Mouse (Mus musculus) heart, postnatal 0 days (tissue): ENCODE measurements around the gene Tmed3.

ENCODE experiments used
- CTCF ChIP-seq: IDR thresholded peaks from 2 replicates; pipeline ENCODE4 v1.5.1; 2016; ENCODE audit warnings: antibody characterized with exemption, control low read depth, low read depth
- EP300 ChIP-seq: IDR thresholded peaks from 2 replicates; pipeline ENCODE4 v1.6.1; 2016; ENCODE audit warnings: antibody characterized with exemption, low read depth

- TF ChIP-seq CTCF (no peak), EP300 (no peak)
Measured at GRCm38 (mm10) chr9:89740041-89740440, 35.2 kb upstream of the Tmed3 start.
